Mouse (Mus musculus): ENCODE measurements around the gene Tdrd5. TPM values are rescaled to one million over a fixed set of nuclear protein-coding genes. Genes with fewer than 3 reads are reported as not detected.

Tdrd5 gene
- polyA plus RNA-seq, 1 experiment, result 17.1 TPM

DNA sequence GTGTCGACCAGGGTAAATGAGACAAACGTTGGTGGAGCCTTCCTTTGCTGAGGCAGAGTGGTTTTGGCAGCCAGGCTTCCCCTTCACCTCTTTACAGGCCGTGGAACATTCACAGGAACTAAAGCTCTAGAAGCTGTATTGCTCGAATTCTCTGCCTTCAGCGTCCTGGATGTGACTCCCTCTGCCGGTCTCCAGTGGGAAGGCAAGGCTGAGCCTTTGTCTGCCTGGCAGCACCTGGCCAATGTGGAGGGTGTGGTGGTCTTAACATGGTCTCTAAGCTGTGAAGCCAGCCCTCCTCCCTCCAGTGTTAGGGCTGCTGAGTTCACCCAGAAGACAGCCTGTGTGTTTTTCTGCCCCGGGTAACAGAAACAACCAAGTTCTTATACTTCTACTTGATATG, 74.0 kb downstream of the Tdrd5 start:
- Histone ChIP-seq H3K9me3 (replicated peaks; ENCODE audit: control insufficient read depth, insufficient read depth, low read length, poor library complexity, severe bottlenecking) (no peaks in the 10 kb centered on the region), H3K4me3 (ENCODE audit: low read depth, low read length) (no peak overlapping the region), H3K9ac (ENCODE audit: low read depth, poor library complexity, severe bottlenecking) (no peak overlapping the region), H3K36me3 (ENCODE audit: control insufficient read depth, insufficient read depth, low read length, poor library complexity, severe bottlenecking) (no peaks in the 10 kb centered on the region), H3K27ac (ENCODE audit: insufficient read depth, low read length) (no peak overlapping the region), H3K4me1 (ENCODE audit: control insufficient read depth, insufficient read depth, low read length) (no peaks in the 10 kb centered on the region), H3K27me3 (ENCODE audit: control insufficient read depth, insufficient read depth, low read length, poor library complexity, severe bottlenecking) (no peaks in the 10 kb centered on the region)
- TF ChIP-seq CTCF (IDR thresholded peaks at IDR 0.05; ENCODE audit: low read depth, low read length) (peak; percentile 84), POLR2A (IDR thresholded peaks at IDR 0.05; ENCODE audit: insufficient read depth, low read length) (no peak)

DNA sequence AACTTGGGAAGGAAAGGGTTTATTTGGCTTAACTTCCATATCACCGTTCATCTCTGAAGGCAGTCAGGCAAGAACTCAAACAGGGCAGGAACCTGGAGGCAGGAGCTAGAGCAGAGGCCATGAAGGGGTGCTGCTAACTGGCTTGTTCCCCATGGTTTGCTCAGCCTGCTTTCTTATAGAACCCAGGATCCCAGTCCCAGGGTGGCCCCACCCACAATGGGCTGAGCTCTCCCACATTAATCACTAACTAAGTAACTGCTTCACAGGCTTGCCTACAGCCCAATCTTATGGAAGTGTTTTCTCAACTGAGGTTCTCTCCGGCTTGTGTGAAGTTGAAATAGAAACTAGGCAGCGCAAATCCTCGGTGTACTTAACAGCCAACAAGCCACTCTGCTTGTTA, 74.7 kb downstream of the Tdrd5 start:
- Histone ChIP-seq H3K27me3 (ENCODE audit: control insufficient read depth, insufficient read depth, low read length, poor library complexity, severe bottlenecking) (no peaks in the 10 kb centered on the region), H3K36me3 (ENCODE audit: control insufficient read depth, insufficient read depth, low read length, poor library complexity, severe bottlenecking) (no peaks in the 10 kb centered on the region), H3K4me1 (ENCODE audit: control insufficient read depth, insufficient read depth, low read length) (no peaks in the 10 kb centered on the region), H3K4me3 (ENCODE audit: low read depth, low read length) (no peak overlapping the region), H3K9ac (ENCODE audit: low read depth, poor library complexity, severe bottlenecking) (no peak overlapping the region), H3K9me3 (replicated peaks; ENCODE audit: control insufficient read depth, insufficient read depth, low read length, poor library complexity, severe bottlenecking) (no peaks in the 10 kb centered on the region), H3K27ac (ENCODE audit: insufficient read depth, low read length) (no peak overlapping the region)
- TF ChIP-seq CTCF (IDR thresholded peaks at IDR 0.05; ENCODE audit: low read depth, low read length) (no peak), POLR2A (IDR thresholded peaks at IDR 0.05; ENCODE audit: insufficient read depth, low read length) (no peak), EP300 (IDR thresholded peaks at IDR 0.05; ENCODE audit: insufficient read depth, low read depth, low read length) (no peak)

DNA sequence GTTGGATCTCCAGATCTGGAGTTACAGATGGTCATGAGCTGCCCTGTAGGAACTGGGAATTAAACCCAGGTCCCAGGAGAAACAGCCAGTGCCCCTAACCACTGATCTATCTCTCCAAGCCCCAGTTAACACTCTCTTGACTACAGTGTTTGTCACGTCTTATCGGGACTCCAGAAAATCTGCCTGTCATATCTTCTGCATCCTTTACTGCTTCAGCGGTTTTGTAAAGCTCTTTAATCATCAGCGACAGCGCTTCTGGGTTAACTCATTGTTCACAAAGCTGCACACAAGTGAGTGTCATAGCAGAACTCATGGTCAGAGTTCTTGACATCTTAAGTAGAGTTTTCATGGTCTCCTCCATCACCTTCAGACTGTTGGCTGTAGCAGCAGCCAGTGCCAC, 76.6 kb downstream of the Tdrd5 start:
- no peaks in the 10 kb centered on the region for H3K9me3 ChIP-seq (replicated peaks; ENCODE audit: control insufficient read depth, insufficient read depth, low read length, poor library complexity, severe bottlenecking)
- no peaks in the 10 kb centered on the region for H3K4me1 ChIP-seq (ENCODE audit: control insufficient read depth, insufficient read depth, low read length)
- TF ChIP-seq CTCF (IDR thresholded peaks at IDR 0.05; ENCODE audit: low read depth, low read length) (no peak), EP300 (IDR thresholded peaks at IDR 0.05; ENCODE audit: insufficient read depth, low read depth, low read length) (no peak), POLR2A (IDR thresholded peaks at IDR 0.05; ENCODE audit: insufficient read depth, low read length) (no peak)
- H3K27ac ChIP-seq (ENCODE audit: insufficient read depth, low read length), result no peak overlapping the region
- no peaks in the 10 kb centered on the region for H3K36me3 ChIP-seq (ENCODE audit: control insufficient read depth, insufficient read depth, low read length, poor library complexity, severe bottlenecking)
- no peaks in the 10 kb centered on the region for H3K27me3 ChIP-seq (ENCODE audit: control insufficient read depth, insufficient read depth, low read length, poor library complexity, severe bottlenecking)
- no peak overlapping the region for H3K4me3 ChIP-seq (ENCODE audit: low read depth, low read length)
- no peak overlapping the region for H3K9ac ChIP-seq (ENCODE audit: low read depth, poor library complexity, severe bottlenecking)

DNA sequence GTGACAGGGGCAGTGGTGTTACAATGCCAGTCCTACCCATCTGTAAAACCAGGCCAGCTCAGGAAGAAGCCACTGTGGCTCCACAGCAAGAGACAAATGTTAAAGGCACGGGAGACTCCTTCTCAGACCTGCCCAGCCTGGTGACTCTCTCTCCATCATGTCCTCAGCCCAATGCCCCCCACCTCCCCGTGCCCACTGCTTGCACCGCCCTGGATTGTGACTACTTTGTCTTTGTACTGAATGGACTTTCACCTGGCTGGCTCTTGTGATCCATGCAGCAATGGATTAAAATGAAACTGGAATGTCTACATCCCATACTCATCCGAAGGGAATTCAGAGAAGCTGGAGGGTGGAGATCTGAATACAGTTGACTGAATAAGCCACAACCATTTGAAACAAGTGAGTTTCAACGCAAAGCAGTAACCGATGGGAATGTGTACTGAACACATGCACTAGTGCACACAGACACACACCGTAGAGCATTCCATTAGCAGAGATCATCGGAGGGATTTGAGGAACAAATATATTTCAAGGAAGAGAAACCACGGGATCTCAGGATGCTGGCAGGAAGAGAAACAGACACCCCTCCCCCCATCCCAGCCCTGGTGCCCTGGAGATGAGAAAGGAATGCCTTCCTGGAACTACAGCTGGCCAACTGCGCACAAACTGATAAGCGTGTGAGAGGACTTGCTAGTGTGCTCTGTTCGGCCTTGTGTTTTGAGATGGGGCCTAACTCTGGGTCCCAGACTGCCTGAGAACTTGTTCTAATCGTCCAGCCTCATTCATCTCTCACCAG, 81.1 kb downstream of the Tdrd5 start:
- Histone ChIP-seq H3K27me3 (ENCODE audit: control insufficient read depth, insufficient read depth, low read length, poor library complexity, severe bottlenecking) (no peaks in the 10 kb centered on the region), H3K36me3 (ENCODE audit: control insufficient read depth, insufficient read depth, low read length, poor library complexity, severe bottlenecking) (no peaks in the 10 kb centered on the region), H3K4me1 (ENCODE audit: control insufficient read depth, insufficient read depth, low read length) (peaks cover 3% of the 10 kb centered on the region), H3K27ac (ENCODE audit: insufficient read depth, low read length) (no peak overlapping the region), H3K4me3 (ENCODE audit: low read depth, low read length) (no peak overlapping the region), H3K9ac (ENCODE audit: low read depth, poor library complexity, severe bottlenecking) (no peak overlapping the region), H3K9me3 (replicated peaks; ENCODE audit: control insufficient read depth, insufficient read depth, low read length, poor library complexity, severe bottlenecking) (no peaks in the 10 kb centered on the region)
- no peak for TF ChIP-seq CTCF (IDR thresholded peaks at IDR 0.05; ENCODE audit: low read depth, low read length)

DNA sequence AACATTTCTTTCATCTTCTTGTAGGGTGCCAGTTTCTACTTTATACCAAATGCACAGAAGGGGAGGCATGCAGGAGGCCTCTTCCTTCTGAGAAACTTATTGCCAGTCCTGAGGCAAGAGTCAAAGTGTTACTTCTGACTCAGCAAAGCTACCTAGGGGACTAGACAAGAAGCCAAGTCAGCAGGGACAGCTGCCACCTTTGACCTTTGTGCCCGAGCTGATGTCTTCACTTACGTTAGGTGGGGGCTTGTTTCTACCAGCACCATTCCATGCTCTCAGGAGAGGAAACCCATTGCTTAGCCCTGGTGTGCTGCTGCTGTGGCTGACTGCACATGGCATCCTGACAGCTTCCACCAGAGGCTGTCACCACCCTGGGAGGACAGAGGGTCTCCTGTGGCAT, 82.1 kb downstream of the Tdrd5 start:
- Histone ChIP-seq H3K27ac (ENCODE audit: insufficient read depth, low read length) (no peak overlapping the region), H3K9ac (ENCODE audit: low read depth, poor library complexity, severe bottlenecking) (no peak overlapping the region), H3K27me3 (ENCODE audit: control insufficient read depth, insufficient read depth, low read length, poor library complexity, severe bottlenecking) (no peaks in the 10 kb centered on the region), H3K4me3 (ENCODE audit: low read depth, low read length) (no peak overlapping the region), H3K36me3 (ENCODE audit: control insufficient read depth, insufficient read depth, low read length, poor library complexity, severe bottlenecking) (no peaks in the 10 kb centered on the region), H3K4me1 (ENCODE audit: control insufficient read depth, insufficient read depth, low read length) (peaks cover 5% of the 10 kb centered on the region), H3K9me3 (replicated peaks; ENCODE audit: control insufficient read depth, insufficient read depth, low read length, poor library complexity, severe bottlenecking) (no peaks in the 10 kb centered on the region)
- TF ChIP-seq EP300 (IDR thresholded peaks at IDR 0.05; ENCODE audit: insufficient read depth, low read depth, low read length), result no peak
- no peak for TF ChIP-seq CTCF (IDR thresholded peaks at IDR 0.05; ENCODE audit: low read depth, low read length)
- no peak for TF ChIP-seq POLR2A (IDR thresholded peaks at IDR 0.05; ENCODE audit: insufficient read depth, low read length)

DNA sequence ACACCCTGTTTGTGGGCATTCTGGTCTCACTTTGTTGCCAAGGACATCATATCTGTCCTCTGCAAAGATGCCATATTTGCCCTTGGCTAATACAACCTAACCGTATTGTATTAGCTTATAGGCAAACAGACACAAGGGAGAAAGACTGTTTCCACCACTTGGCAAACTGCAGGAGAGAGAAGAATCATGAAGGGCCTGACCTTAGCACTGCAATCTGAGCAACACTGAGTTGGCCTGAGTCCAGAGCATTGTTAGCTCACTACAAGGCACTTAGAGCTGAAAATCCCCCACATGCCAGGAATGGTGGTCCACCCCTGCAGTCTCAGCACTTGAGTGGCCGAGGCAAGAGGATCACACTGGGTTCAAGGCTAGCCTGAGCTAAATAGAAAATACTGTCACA, 84.9 kb downstream of the Tdrd5 start:
- Histone ChIP-seq H3K4me3 (ENCODE audit: low read depth, low read length) (no peak overlapping the region), H3K27ac (ENCODE audit: insufficient read depth, low read length) (no peak overlapping the region), H3K4me1 (ENCODE audit: control insufficient read depth, insufficient read depth, low read length) (peaks cover 9% of the 10 kb centered on the region), H3K27me3 (ENCODE audit: control insufficient read depth, insufficient read depth, low read length, poor library complexity, severe bottlenecking) (no peaks in the 10 kb centered on the region), H3K9ac (ENCODE audit: low read depth, poor library complexity, severe bottlenecking) (no peak overlapping the region), H3K36me3 (ENCODE audit: control insufficient read depth, insufficient read depth, low read length, poor library complexity, severe bottlenecking) (no peaks in the 10 kb centered on the region), H3K9me3 (replicated peaks; ENCODE audit: control insufficient read depth, insufficient read depth, low read length, poor library complexity, severe bottlenecking) (no peaks in the 10 kb centered on the region)
- TF ChIP-seq EP300 (IDR thresholded peaks at IDR 0.05; ENCODE audit: insufficient read depth, low read depth, low read length), result no peak
